Mouse (Mus musculus) stomach, embryonic 16.5 days (tissue): ENCODE measurements around the gene Olfr374. TPM values are rescaled to one million over a fixed set of nuclear protein-coding genes. Genes with fewer than 3 reads are reported as not detected.
A peak's percentile ranks its signal among the peaks of the same experiment; 100 is the strongest.

ENCODE experiments used
- ATAC-seq: fragments of 200-750 bp; cut with Nextera tagmentation; 2 replicates; pipeline ENCODE4 v1.8.0; 2017; ENCODE audit warnings: moderate number of reproducible peaks, moderate TSS enrichment; ENCODE audit not compliant: insufficient read depth, low FRiP score
- H3K27ac ChIP-seq: fragments of 300-500 bp; sonication (generic); 2 replicates; pipeline ENCODE4 v1.5.1; 2014; ENCODE audit warnings: low read length
- H3K27me3 ChIP-seq: fragments of 300-500 bp; sonication (generic); 2 replicates; pipeline ENCODE4 v1.6.1; 2014; ENCODE audit warnings: low read length, control low read depth, mixed read lengths; ENCODE audit not compliant: control insufficient read depth, insufficient read depth
- H3K36me3 ChIP-seq: fragments of 300-500 bp; sonication (generic); 2 replicates; pipeline ENCODE4 v1.6.1; 2014; ENCODE audit warnings: low read length; ENCODE audit not compliant: control insufficient read depth, insufficient read depth
- H3K4me1 ChIP-seq: fragments of 300-500 bp; sonication (generic); 2 replicates; pipeline ENCODE4 v1.6.1; 2014; ENCODE audit warnings: low read length, control low read depth, mixed read lengths; ENCODE audit not compliant: control insufficient read depth, insufficient read depth
- H3K4me2 ChIP-seq: fragments of 300-500 bp; sonication (generic); 2 replicates; pipeline ENCODE4 v1.6.1; 2014; ENCODE audit warnings: low read depth, low read length, mixed read lengths
- H3K4me3 ChIP-seq: fragments of 300-500 bp; sonication (generic); replicated peaks from 2 replicates; pipeline ENCODE4 v1.5.1; 2014; ENCODE audit warnings: mild to moderate bottlenecking, low read length
- H3K9ac ChIP-seq: fragments of 300-500 bp; sonication (generic); 2 replicates; pipeline ENCODE4 v1.6.1; 2014; ENCODE audit warnings: low read length
- H3K9me3 ChIP-seq: fragments of 300-500 bp; sonication (generic); replicated peaks from 2 replicates; pipeline ENCODE4 v1.6.1; 2016; ENCODE audit warnings: low read length, control low read depth; ENCODE audit not compliant: control insufficient read depth
- WGBS: fragments of 180-500 bp; shearing (Covaris S2); extraction: QIAGEN DNeasy Blood & Tissue Kit; methylation state at CpG from one replicate; pipeline ENCODE4 v1.1.7; 2014; 5-methylcytosine and 5-hydroxymethylcytosine counted together
- polyA plus RNA-seq: library from polyadenylated mRNA; unstranded; fragments of >200 nt; fragmentation: Nextera tagmentation; extraction: Ambion mirVana; gene quantifications from 2 replicates; pipeline ENCODE4 v1.2.1, GENCODE M21; 2015

Olfr374 gene
- polyA plus RNA-seq, 1 experiment from 2014 or later = 0.06 TPM

- no peak overlapping the region for H3K4me3 ChIP-seq
- H3K36me3 ChIP-seq = 0 out of 2 replicates have a peak, but pooled peaks cover 2% of the 10 kb centered on the region
- no peak overlapping the region for H3K4me2 ChIP-seq
- peaks cover 19% of the 10 kb centered on the region for H3K4me1 ChIP-seq
- no peak for ATAC-seq
- no peak overlapping the region for H3K27ac ChIP-seq
- WGBS = 80% methylated on average over 3 of the region's 3 CpGs
- H3K9ac ChIP-seq = no peak overlapping the region
- no peaks in the 10 kb centered on the region for H3K27me3 ChIP-seq
- H3K9me3 ChIP-seq = no peaks in the 10 kb centered on the region
Measured at GRCm38 (mm10) chr8:72158726-72159125, 51.9 kb downstream of the Olfr374 start.

- H3K9ac ChIP-seq = peak overlapping the region; percentile 77; the same call in 1 of the 2 replicates
- peak overlapping the region; percentile 89 for H3K4me2 ChIP-seq
- H3K4me1 ChIP-seq = peaks cover 19% of the 10 kb centered on the region
- H3K27ac ChIP-seq = no peak overlapping the region
- no peaks in the 10 kb centered on the region for H3K27me3 ChIP-seq
- no peaks in the 10 kb centered on the region for H3K9me3 ChIP-seq
- 52% methylated on average over 3 of the region's 3 CpGs for WGBS
- no peak for ATAC-seq
- H3K36me3 ChIP-seq = no peaks in the 10 kb centered on the region
- peak overlapping the region; percentile 48 for H3K4me3 ChIP-seq
Measured at GRCm38 (mm10) chr8:72160007-72160406, 53.2 kb downstream of the Olfr374 start.

DNA sequence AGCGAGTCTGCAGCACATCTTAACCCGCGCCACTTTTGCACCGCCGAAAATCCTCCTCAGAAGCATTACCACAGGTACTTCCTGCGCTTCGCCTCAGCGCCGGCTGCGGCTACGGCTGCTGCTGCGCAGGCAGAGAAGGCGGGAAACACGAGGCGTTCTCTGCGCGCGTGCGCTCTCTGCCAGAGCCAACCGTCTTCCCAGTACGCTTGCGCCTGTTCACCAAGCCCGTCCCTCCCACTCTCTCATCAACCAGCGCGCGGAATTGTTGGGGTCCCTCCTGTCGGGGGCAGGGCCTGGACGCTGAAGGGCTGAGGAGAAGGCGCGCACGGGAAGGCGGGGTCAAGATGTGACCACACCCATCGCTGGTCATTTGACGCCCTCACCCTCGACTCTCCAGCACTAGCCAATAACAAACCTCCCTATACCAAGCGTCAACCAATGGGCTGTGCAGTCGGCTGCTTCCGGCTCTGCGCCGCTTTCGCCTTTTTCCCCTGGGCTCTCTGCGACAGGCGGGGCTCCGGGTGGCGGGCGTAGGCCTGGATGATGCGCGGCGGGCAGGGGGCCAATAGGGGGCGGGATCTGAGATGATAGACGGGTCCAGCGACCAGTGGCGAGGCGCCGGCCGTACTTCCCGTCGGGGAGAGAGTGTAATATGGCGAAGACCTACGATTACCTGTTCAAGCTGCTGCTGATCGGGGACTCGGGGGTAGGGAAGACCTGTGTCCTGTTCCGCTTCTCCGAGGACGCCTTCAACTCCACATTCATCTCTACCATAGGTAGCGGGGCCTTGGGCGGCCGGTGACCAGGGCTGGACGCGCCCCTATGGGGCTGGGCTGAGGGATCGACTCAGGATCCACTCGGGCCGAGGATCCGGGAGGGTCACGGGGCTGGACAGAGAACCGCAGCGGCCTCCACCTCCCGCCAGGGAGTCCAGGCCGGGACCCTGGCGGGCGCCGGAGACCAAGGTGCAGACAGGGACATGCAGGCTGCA lies 54.2 kb downstream of the Olfr374 start, which contains the start of gene Rab8a:
Rab8a (plus strand) TSS at position 494 of the 991 bp plus-strand sequence.
- peak; percentile 99 for ATAC-seq
- no peaks in the 10 kb centered on the region for H3K9me3 ChIP-seq
- peak within 1 kb of the TSS; percentile 89 for H3K4me2 ChIP-seq
- under 1% methylated on average over 82 of the region's 82 CpGs for WGBS
- H3K36me3 ChIP-seq = no peaks in the 10 kb centered on the region
- H3K27ac ChIP-seq = peak within 1 kb of the TSS; percentile 70
- H3K4me3 ChIP-seq = peak within 1 kb of the TSS; percentile 87
- H3K4me1 ChIP-seq = peaks cover 19% of the 10 kb centered on the region
- no peaks in the 10 kb centered on the region for H3K27me3 ChIP-seq
- H3K9ac ChIP-seq = peak within 1 kb of the TSS; percentile 94

DNA sequence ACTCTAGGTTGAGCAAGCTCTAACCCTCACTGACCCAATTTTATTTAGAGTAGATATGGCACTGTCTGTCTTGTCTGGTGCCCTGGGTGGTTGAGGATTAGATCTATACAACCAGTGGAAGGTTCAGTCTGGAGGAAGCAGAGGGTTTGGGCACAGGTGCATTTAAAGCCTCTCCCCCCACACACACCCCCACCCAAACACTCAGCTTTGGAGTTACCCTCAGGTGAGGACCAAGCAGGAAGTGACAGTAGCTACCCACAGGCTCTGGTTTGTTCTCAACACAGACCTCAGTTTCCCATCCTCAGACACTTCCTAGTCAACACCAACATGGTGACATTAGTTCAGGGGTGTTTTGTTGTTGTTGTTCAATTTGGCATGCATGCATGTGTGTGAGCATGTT lies 56.0 kb downstream of the Olfr374 start:
- no peaks in the 10 kb centered on the region for H3K9me3 ChIP-seq
- H3K4me2 ChIP-seq = peak overlapping the region; percentile 78
- no peak overlapping the region for H3K27ac ChIP-seq
- H3K36me3 ChIP-seq = no peaks in the 10 kb centered on the region
- peaks cover 19% of the 10 kb centered on the region for H3K4me1 ChIP-seq
- H3K4me3 ChIP-seq = no peak overlapping the region
- no peaks in the 10 kb centered on the region for H3K27me3 ChIP-seq
- no peak for ATAC-seq
- H3K9ac ChIP-seq = no peak overlapping the region

Other genes starting within 250 kb of the Olfr374 start
- 5.1 and 6.6 TPM in 2 replicates for gene Zfp709, start 225.0 kb upstream of the Olfr374 start, polyA plus RNA-seq
- 3.6 and 4.5 TPM in 2 replicates for gene Zfp882, start 198.4 kb upstream of the Olfr374 start, polyA plus RNA-seq
- 20.8 and 24.5 TPM in 2 replicates for gene Zfp617, start 198.4 kb upstream of the Olfr374 start, polyA plus RNA-seq
- 20.0 and 22.2 TPM in 2 replicates for gene Zfp961, start 156.0 kb upstream of the Olfr374 start, polyA plus RNA-seq
- 3.8 TPM in 2 replicates for gene Cyp4f18, start 97.4 kb upstream of the Olfr374 start, polyA plus RNA-seq
- gene Olfr372, start 65.8 kb upstream of the Olfr374 start, polyA plus RNA-seq = not detected in 2 replicates
- gene Olfr373, start 23.9 kb upstream of the Olfr374 start, polyA plus RNA-seq = 0.03 TPM in 1 of 2 replicates, not detected in the other
- 617 and 647 TPM in 2 replicates for gene Tpm4, start 27.9 kb downstream of the Olfr374 start, polyA plus RNA-seq
- 127 and 155 TPM in 2 replicates for gene Rab8a, start 54.2 kb downstream of the Olfr374 start, polyA plus RNA-seq
- 1.4 and 2.0 TPM in 2 replicates for gene Hsh2d, start 82.6 kb downstream of the Olfr374 start, polyA plus RNA-seq
- not detected in 2 replicates for gene Cib3, start 105.8 kb downstream of the Olfr374 start, polyA plus RNA-seq
- gene Gm11034, start 106.6 kb downstream of the Olfr374 start, polyA plus RNA-seq = not detected in 2 replicates
- gene Fam32a, start 112.7 kb downstream of the Olfr374 start, polyA plus RNA-seq = 72.7 and 73.7 TPM in 2 replicates
- gene Ap1m1, start 133.0 kb downstream of the Olfr374 start, polyA plus RNA-seq = 90.3 and 97.1 TPM in 2 replicates
- 19.2 and 30.6 TPM in 2 replicates for gene Gm10282, start 198.2 kb downstream of the Olfr374 start, polyA plus RNA-seq
- gene Klf2, start 212.0 kb downstream of the Olfr374 start, polyA plus RNA-seq = 3.8 and 4.0 TPM in 2 replicates